Mouse (Mus musculus) bone marrow macrophage, adult 2 months (primary cell): ENCODE measurements around the gene Auh. TPM values are rescaled to one million over a fixed set of nuclear protein-coding genes. Genes with fewer than 3 reads are reported as not detected.

ENCODE experiments used
- H3K27ac ChIP-seq: 2 replicates; pipeline ENCODE4 v1.5.1; 2012; ENCODE audit warnings: low read depth, low read length; ENCODE audit not compliant: insufficient read depth
- H3K4me1 ChIP-seq: 2 replicates; pipeline ENCODE4 v1.6.1; 2012; ENCODE audit warnings: low read length; ENCODE audit not compliant: control insufficient read depth, insufficient read depth
- H3K4me3 ChIP-seq: 2 replicates; pipeline ENCODE4 v1.5.1; 2012; ENCODE audit warnings: mild to moderate bottlenecking, low read length, moderate library complexity; ENCODE audit not compliant: insufficient read depth
- CTCF ChIP-seq: IDR thresholded peaks from 2 replicates; pipeline ENCODE4 v1.5.1; 2012; ENCODE audit warnings: low read depth, mild to moderate bottlenecking, low read length, moderate library complexity
- POLR2A ChIP-seq: IDR thresholded peaks from 2 replicates; pipeline ENCODE4 v1.6.1; 2012; ENCODE audit warnings: mild to moderate bottlenecking, low read depth, low read length, borderline replicate concordance
- polyA plus RNA-seq: library from polyadenylated mRNA; stranded (reverse); fragments of >200 nt; gene quantifications from 2 replicates; pipeline ENCODE4 v1.2.4, GENCODE M21; 2012; ENCODE audit not compliant: missing spikeins, insufficient read depth, insufficient read length

Gene Auh
- polyA plus RNA-seq, 1 experiment, result 41.6 TPM

DNA sequence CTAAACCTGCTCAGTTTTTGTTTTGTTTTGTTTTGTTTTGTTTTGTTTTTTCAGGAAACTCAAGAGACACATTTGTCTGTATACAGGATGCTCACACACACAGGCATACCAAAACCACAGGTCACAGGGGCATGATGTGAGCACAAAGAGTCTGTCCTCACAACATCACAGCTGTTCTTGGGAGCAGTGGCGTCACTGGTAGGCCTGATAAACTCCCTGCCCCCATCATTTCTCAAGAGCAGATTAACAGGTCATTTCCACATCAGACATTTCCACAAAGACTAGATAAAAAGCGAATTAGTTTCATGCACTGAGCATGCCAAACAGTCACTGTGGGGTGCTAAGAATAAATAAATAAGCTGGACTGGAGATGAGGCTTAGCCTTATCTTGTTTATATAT is 101.3 kb downstream of the Auh start:
- no peak overlapping the region for H3K27ac ChIP-seq
- peaks cover 39% of the 10 kb centered on the region for H3K4me1 ChIP-seq
- TF ChIP-seq CTCF (no peak), POLR2A (no peak)
- no peak overlapping the region for H3K4me3 ChIP-seq

GRCm38 (mm10) chr13:52826666-52827065 is 102.8 kb downstream of the Auh start:
- Histone ChIP-seq H3K4me3 (no peak overlapping the region), H3K27ac (no peak overlapping the region)

DNA sequence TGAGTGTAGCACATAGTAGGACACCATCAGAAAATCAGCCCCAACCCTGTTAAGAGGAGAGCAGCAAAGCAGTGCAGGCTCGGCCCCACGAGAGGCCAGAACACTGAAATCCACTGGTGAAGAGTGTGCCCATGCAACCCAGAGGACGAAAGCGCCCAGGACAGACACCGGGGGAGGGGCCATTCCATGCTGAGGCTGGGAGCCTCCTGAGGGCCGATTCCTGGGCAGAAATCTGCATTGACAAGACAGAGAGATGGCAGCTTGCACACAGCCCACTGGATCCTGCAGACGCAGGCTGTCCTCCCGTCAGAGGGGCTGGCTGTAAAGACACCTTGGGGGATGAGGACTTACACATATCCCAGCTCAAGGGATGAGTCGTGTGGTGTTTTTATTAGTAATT is 104.7 kb downstream of the Auh start:
- H3K4me3 ChIP-seq, result no peak overlapping the region
- TF ChIP-seq CTCF (no peak), POLR2A (no peak)
- no peak overlapping the region for H3K27ac ChIP-seq
- H3K4me1 ChIP-seq, result peaks cover 63% of the 10 kb centered on the region

More at GRCm38 (mm10) chr13:52826666-52827065, 102.8 kb downstream of the Auh start:
- TF ChIP-seq CTCF, result no peak
- no peak for TF ChIP-seq POLR2A
- H3K4me1 ChIP-seq, result peaks cover 45% of the 10 kb centered on the region

- H3K4me3 ChIP-seq, result peak overlapping the region; percentile 29; the same call in 1 of the 2 replicates
- TF ChIP-seq POLR2A (no peak), CTCF (no peak)
- peak overlapping the region; percentile 98 for H3K27ac ChIP-seq
- peaks cover 66% of the 10 kb centered on the region for H3K4me1 ChIP-seq
Observed at GRCm38 (mm10) chr13:52822165-52823149, 107.0 kb downstream of the Auh start.

GRCm38 (mm10) chr13:52821571-52821970 is 107.9 kb downstream of the Auh start:
- peaks cover 67% of the 10 kb centered on the region for H3K4me1 ChIP-seq

DNA sequence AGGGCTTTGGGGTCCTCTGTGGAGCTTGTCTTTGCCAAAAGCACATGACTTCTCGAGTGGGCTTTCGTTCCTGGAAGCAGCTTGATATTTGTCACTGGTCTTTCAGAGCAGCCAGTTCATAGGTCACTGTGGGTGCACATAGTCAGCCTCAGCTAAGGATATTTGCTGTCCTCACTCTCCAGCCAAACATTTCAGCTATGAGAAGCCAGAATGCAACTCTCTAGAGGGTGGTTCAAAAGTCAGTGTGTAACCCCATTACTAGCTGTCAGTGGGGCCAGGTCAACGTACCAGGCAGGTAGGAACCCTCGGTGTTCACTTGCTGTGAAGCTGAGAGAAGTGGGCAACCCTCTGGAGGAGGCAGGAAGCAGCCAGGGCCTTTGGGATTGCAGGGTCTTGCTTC is 109.6 kb downstream of the Auh start:
- TF ChIP-seq POLR2A (no peak), CTCF (no peak)
- peak overlapping the region; percentile 94 for H3K27ac ChIP-seq

More at GRCm38 (mm10) chr13:52821571-52821970, 107.9 kb downstream of the Auh start:
- Histone ChIP-seq H3K4me3 (no peak overlapping the region; the same call in 1 of the 2 replicates), H3K27ac (peak overlapping the region; percentile 98)
- TF ChIP-seq POLR2A, result no peak
- no peak for TF ChIP-seq CTCF

GRCm38 (mm10) chr13:52818760-52819159 is 110.7 kb downstream of the Auh start:
- Histone ChIP-seq H3K4me1 (peaks cover 55% of the 10 kb centered on the region), H3K27ac (peak overlapping the region; percentile 94), H3K4me3 (no peak overlapping the region)
- TF ChIP-seq POLR2A (no peak), CTCF (no peak)

More for the DNA sequence above, 109.6 kb downstream of the Auh start:
- Histone ChIP-seq H3K4me1 (peaks cover 65% of the 10 kb centered on the region), H3K4me3 (no peak overlapping the region)

DNA sequence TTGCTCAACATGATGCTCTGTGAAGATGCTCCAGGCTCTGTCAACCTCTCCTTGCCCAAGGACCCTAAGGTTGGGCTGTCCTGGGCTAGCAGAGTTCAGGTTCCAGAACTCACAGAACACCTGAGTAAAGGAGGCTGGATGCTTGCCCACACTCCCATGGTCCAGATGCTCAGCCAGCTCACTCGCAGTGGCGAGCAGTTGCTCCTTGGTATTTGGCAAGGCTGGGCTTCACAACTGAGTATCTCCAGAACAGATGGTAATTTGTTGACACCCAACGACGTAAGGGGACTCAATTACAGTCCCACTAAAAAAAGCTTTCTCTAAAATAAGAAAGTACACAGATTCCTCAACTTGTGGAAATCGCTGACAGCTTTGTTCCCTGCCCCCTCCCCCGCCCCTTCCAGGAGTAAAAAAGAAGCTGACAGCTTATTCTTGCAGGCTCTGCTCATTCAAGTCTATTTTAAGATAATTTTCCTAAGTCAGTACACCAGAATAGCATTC is 111.4 kb downstream of the Auh start:
- TF ChIP-seq CTCF, result no peak
- TF ChIP-seq POLR2A, result no peak
- peaks cover 55% of the 10 kb centered on the region for H3K4me1 ChIP-seq
- H3K27ac ChIP-seq, result peak overlapping the region; percentile 94
- 0 out of 2 replicates have a peak overlapping the region, but pooled peaks have one; percentile 14 for H3K4me3 ChIP-seq

DNA sequence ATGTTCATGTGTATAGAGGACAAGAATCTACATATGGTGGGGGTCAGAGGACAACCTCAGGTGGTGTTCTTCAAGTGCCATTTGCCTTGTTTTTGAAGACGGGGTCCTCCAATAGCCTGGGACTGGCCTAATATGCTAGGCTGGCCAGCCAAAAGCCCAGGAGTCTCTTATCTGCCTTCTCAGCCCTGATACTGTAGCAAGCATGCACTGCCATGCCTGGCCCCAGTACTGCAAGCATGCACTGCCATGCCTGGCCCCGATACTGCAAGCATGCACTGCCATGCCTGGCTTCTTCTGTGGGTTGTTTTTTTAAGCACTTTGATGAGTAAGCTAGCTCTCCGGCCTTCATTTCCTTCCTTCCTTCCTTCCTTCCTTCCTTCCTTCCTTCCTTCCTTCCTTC is 115.7 kb downstream of the Auh start:
- TF ChIP-seq POLR2A (no peak), CTCF (no peak)
- H3K4me3 ChIP-seq, result no peak overlapping the region
- peaks cover 28% of the 10 kb centered on the region for H3K4me1 ChIP-seq
- H3K27ac ChIP-seq, result no peak overlapping the region
